Mouse (Mus musculus): ENCODE results near the gene H2afy. TPM values are rescaled to one million over a fixed set of nuclear protein-coding genes. Genes with fewer than 3 reads are reported as not detected.

H2afy gene
- 930 and 1,115 TPM in 2 replicates for total RNA-seq (2014; fragmentation: Nextera tagmentation)
- total RNA-seq (2017): 1,419 and 1,485 TPM in 2 replicates

GRCm38 (mm10) chr13:56136200-56136599, at the start of gene H2afy:
TSS of gene H2afy (minus strand) at chr13:56136361.
- no peak for ATAC-seq (replicated peaks; ENCODE audit: poor library complexity, severe bottlenecking)

GRCm38 (mm10) chr13:56183687-56184086, 47.5 kb upstream of the H2afy start:
- peak; percentile 73 for ATAC-seq (replicated peaks; ENCODE audit: poor library complexity, severe bottlenecking)

DNA sequence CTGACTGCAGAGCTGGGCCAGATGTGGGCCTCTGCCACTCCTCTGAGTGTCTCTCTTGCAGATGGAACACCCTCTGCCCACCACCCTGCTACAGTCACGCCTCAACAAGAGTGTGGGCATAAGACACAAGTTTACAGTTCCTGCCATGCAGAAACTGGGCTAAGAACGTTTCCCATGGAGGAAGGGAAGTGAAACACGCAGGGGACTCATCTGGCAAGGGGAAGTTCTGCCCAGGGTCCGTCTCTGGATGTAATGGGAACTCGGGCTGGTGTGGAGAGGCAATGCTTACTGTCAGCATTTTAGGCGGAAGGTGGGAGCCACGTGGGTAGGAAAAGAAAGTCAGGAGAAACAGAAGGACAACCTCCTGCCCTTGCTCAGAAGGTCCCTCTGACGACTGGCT, 45.3 kb upstream of the H2afy start:
- peak; percentile 61 for ATAC-seq (replicated peaks; ENCODE audit: poor library complexity, severe bottlenecking)

DNA sequence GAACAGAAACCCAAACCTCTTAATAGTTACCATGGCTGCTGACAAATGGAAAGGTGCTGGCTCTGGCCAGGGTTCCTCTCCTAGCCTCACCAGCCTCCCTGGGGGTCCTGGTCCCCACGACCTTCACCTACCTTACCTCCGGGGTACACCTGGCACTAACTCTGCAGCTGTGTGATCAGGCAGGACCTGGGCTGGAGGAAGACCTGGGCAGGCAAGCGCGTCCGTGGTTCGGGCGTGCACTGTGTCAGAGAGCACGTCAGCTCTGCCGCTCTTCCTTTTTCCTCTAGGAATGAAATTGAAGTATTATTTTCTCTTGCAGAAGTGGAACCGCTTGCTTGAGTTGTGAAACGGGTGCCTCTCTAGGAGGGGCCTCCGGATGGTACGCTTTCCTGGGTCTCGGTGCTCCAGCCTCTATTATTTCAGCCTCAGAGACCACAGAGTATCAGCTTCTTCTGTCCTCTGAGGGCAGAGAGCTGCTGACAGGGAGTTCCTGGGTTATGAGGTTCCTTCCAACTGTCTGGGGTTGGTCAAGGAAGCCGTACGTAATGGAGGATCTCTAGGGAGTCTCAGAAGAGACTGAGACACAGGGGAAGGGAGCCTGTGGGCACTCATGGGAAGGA, 42.4 kb upstream of the H2afy start, which contains the start of gene Tifab:
Tifab (minus strand) TSS at position 470 of the 620 bp plus-strand sequence.
- peak; percentile 71 for ATAC-seq (replicated peaks; ENCODE audit: poor library complexity, severe bottlenecking)

DNA sequence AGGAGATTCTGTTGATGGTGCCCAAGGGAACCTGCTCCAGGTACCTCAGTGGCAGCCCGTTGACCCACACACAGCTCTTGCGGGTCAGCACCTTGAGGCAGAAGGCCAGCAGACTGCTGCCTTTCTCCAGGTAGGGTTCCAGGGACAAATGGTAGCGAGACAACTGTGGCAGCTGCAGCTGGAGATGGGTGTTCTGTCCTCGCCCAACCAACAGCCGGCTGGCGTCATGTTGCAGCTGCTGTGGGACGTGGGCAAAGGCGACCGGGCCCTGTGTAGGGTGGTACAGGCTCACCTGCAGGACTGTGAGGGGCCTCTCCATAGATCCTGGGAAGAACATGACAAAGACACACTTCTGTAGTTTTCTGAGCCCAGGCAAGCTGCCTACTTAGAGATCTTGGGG, 40.1 kb upstream of the H2afy start:
- no peak for ATAC-seq (replicated peaks; ENCODE audit: poor library complexity, severe bottlenecking)

GRCm38 (mm10) chr13:56175848-56176247, 39.7 kb upstream of the H2afy start:
- ATAC-seq (replicated peaks; ENCODE audit: poor library complexity, severe bottlenecking): no peak

- peak; percentile 88 for ATAC-seq (replicated peaks; ENCODE audit: poor library complexity, severe bottlenecking)
These were observed 36.9 kb upstream of the H2afy start for GRCm38 (mm10) chr13:56172901-56173545.

DNA sequence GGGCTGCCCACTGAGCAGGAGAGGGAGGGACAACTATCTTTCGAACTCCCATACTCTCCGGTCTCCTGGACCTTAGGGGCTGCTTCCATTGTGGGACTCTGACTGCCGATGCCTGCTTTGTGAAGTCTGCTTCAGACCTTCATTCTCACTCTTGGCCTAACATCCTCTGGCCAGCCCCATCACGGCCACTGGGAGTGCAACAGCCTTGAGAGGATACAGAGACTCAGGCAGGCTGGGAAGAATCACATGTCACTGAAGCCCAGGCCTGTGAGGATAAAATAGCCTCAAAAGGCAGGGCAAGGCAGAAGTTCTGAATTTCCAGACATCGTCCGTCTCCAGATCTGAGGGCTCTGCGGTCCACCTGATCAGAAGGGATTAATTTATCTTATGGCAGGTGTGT, 35.9 kb upstream of the H2afy start:
- ATAC-seq (replicated peaks; ENCODE audit: poor library complexity, severe bottlenecking): no peak

- ATAC-seq (replicated peaks; ENCODE audit: poor library complexity, severe bottlenecking): no peak
These were observed 32.2 kb upstream of the H2afy start for GRCm38 (mm10) chr13:56168403-56168781.

DNA sequence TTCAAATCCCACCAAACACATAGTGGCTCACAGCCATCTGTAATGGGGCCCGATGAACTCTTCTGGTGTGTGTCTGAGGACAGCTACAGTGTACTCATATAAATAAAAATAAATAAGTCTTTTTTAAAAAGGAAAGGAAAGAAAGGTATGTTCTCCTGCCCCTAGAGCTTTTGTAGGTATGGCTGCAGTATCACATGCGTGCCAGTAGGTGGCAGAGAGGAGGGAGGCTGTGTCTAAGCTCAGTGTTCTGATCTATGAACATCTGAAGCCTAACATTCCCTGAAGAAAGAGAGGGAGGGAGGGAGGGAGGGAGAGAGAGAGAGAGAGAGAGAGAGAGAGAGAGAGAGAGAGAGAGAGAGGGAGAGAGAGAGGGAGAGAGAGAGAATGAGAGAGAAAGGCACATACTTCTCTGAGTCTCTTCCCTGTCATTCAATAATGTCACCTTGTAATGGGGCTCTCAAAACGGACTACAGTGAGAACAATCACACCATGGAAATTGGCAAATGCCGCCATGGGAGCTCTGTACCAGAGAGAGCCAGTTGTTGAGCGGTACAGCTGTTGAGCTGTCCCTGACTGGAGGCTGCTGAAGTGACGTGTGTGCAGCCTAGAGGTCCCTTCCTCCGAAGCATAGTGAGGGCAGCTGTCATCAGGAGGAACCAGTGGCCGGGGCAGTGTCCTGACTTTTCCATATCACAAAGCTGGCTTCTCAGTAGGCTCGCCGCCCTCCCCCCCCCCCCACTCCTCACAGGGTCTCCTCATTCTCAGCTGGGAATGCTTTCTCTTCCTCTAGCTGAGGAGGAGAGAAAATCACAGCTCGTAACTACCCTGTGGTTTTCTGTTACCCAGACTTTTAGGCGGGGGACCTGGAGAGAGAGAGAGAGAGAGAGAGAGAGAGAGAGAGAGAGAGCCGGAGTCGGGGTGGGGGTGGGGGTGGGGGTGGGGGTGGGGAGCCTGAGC, 31.6 kb upstream of the H2afy start:
- peak; percentile 28; the same call in 1 of the 2 replicates for ATAC-seq (replicated peaks; ENCODE audit: poor library complexity, severe bottlenecking)

DNA sequence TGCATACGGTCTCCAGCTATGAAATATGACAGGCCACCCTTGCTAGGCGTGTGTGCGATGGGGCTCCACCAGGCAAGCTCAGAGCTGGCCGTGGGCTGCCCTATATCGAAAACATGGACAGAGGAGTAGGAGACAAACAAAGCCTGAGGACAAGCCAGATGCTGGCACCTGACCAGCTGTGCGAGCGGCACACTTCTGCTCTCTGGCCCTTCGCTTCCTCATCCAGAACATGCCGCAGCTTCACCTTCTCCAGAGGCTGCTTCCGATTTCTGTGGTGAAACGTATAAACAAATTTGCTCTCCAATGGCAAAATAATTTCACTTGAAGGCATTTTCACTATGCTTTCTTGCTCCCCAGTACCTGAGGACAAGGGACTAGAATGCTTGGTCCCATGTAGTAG, 29.4 kb upstream of the H2afy start:
- peak; percentile 42 for ATAC-seq (replicated peaks; ENCODE audit: poor library complexity, severe bottlenecking)

DNA sequence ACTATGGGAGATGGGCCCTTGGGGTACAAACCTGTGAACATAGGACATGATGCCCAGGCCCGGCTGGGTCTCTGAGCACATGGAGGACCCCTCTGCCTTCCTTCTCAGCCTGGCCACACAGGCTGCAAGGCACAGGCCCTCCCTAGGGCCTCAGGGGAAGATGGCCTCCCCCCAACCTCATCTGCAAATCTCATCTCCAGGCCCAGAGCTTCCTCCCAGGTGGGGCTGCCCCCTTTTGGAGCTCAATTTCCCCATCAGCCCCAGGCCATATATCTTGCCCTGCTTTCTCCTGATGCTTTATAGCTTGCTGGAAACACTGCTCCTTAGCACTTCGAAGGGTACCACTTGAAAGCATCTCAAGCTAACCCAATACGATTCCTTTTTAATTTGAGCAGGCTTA, 28.2 kb upstream of the H2afy start:
- no peak for ATAC-seq (replicated peaks; ENCODE audit: poor library complexity, severe bottlenecking)

DNA sequence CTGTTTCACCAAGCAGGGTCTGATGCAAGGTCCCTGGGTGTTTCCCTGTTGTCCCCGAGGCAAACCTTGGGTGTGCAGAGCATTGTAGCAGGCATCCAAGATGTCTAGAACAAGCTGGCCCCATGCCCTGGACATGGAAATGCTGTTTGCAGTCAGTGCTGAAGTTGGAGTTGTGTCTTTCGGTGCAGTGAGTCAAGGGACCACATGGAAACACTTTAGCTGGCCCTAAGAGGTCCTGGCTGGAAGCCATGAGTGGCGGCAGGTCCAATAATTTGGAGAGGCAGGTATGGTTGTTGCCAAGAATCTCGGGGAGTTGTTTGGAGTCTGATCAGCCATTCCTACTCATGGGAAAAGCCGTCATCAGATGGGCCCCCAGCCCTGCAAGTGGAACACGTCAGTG, 27.6 kb upstream of the H2afy start:
- ATAC-seq (replicated peaks; ENCODE audit: poor library complexity, severe bottlenecking): no peak

DNA sequence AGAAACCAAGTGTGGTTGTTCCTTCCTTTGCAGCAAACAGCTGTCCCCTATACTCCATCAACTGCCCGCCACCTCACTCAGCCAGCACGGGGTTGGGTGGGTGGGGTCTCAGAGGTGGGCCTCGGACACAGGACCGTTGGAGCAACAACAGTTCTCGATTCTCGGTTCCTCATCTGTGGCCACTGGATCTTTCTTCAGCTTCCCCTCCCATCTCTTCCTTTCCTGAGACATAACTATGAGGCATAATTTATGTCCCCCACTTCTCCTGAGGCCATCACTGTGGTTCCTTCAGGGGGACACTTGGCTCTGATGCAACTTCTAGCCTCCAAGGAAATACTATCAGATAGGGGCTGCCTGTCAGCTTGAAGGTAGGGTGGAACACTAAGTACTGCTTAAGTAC, 26.7 kb upstream of the H2afy start:
- peak; percentile 70 for ATAC-seq (replicated peaks; ENCODE audit: poor library complexity, severe bottlenecking)

GRCm38 (mm10) chr13:56159614-56160363, 23.6 kb upstream of the H2afy start:
- ATAC-seq (replicated peaks; ENCODE audit: poor library complexity, severe bottlenecking): no peak

GRCm38 (mm10) chr13:56159016-56159601, 22.9 kb upstream of the H2afy start:
- ATAC-seq (replicated peaks; ENCODE audit: poor library complexity, severe bottlenecking): peak; percentile 72

DNA sequence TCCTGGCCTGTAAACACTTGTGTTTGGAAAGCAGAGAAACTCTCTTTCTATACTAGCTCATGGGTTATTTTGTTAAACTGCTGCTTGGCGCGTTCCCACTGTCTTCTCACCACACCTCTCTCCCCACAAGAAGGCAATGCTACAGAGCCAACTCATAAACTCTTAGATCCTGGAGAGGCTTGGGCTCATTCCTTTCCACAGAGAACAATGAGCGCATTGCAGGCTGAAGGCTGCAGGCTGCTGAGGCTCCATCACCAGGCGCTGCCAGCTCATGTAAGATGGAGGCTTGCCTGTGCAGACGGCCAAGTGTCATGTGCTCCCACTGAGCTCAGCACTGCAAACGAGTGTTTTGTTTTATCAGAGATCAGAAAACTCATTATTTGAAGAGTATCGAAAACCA, 19.5 kb upstream of the H2afy start:
- no peak for ATAC-seq (replicated peaks; ENCODE audit: poor library complexity, severe bottlenecking)

GRCm38 (mm10) chr13:56155048-56155447, 18.9 kb upstream of the H2afy start:
- ATAC-seq (replicated peaks; ENCODE audit: poor library complexity, severe bottlenecking): no peak

GRCm38 (mm10) chr13:56152773-56153460, 16.8 kb upstream of the H2afy start:
- no peak for ATAC-seq (replicated peaks; ENCODE audit: poor library complexity, severe bottlenecking)

Measured in granulocyte monocyte progenitor cell, adult 5-6 weeks (primary cell).